Mouse (Mus musculus) splenic B cell, adult 2 months (primary cell): ENCODE measurements around the gene Nox1.

Experiments
- DNase-seq: peaks from one replicate; pipeline ENCODE4 v3.0.0-alpha.2; 2011; ENCODE audit warnings: low read depth, low spot score
- H3K27me3 ChIP-seq: 2 replicates; pipeline ENCODE4 v1.6.1; 2012; ENCODE audit warnings: mild to moderate bottlenecking, low read length, moderate library complexity, mixed read lengths; ENCODE audit not compliant: control insufficient read depth, poor library complexity, insufficient read depth, severe bottlenecking
- H3K36me3 ChIP-seq: 2 replicates; pipeline ENCODE4 v1.6.1; 2012; ENCODE audit warnings: mild to moderate bottlenecking, low read length, moderate library complexity, mixed read lengths; ENCODE audit not compliant: control insufficient read depth, poor library complexity, insufficient read depth, severe bottlenecking

Nox1 gene

DNA sequence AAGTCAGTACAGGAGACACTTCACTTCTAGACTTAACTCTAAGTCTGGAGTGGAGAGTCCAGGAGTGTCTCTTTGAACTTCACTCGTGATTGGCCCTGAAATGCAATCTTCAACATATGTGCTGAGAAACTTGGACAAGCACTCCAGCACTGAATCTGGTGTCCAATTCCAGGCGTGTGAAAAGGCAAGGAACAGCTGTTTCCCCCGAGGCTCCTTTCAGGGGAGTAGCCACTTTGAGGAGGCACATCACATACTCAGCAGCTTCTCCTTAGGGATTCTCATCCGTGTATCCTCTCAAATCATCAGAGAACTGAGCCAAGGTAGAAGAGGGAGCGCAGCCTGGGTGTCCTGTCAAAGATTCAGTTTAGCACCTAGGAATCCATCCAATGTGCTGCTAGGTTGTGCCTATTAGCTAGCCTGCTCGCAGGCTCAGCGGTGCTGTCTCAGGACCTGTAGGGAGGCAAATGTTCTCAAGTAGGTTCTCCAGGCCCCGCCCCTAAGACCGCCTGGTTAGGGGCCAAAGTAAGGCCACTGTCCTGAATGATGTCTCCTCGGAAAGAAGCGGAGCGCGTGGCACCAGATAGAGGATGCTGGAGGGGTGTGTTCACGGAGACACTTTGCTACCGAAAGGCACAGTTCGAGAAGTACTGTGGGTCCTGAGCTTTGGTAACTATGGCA lies 59.6 kb downstream of the Nox1 start, which contains the start of gene Xkrx:
TSS of gene Xkrx (minus strand) at position 34 of the 678 bp plus-strand sequence.
- no peaks in the 10 kb centered on the region for H3K27me3 ChIP-seq
- no peaks in the 10 kb centered on the region for H3K36me3 ChIP-seq
- peak; percentile 44 for DNase-seq

DNA sequence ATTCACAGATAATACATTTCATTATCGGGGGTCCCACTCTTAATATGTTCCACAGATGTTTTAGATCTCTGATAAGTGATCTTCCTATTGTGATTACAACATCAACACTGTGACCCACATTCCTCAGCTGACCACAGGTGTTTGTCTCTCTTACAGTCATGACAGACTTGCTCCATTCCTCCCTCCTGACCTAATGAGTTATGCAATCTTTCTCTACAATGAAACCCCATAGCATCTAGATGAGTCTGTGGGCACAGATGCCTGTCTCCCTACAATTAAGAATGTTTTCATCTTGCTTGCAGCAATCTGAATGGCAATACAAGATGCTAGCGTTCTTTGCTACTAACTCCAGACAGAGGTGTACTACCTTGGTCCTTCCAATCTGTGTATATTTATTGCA lies 61.3 kb downstream of the Nox1 start:
- H3K27me3 ChIP-seq: no peaks in the 10 kb centered on the region
- no peak for DNase-seq
- 0 out of 2 replicates have a peak, but pooled peaks cover 2% of the 10 kb centered on the region for H3K36me3 ChIP-seq

DNA sequence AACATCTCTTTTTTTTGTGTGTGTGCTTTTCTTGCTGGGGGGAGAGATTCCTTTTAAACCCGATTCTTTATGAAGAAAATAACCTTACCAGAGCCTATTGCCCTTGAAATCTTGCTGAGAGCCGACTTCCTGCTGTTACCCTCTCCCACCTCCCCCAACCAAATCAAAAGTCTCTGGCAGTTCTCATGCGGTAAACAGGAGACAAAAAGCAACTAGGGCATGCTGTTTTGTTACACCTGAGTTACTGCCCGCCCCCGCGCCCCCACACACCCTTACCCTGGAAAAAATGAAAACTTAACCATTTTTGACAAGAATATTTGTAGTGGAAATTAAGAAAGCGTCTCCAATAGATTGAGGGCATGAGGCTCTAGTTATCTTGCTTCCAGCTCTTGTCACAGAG lies 63.6 kb downstream of the Nox1 start:
- 0 out of 2 replicates have a peak, but pooled peaks cover 2% of the 10 kb centered on the region for H3K36me3 ChIP-seq
- H3K27me3 ChIP-seq: no peaks in the 10 kb centered on the region
- DNase-seq: peak; percentile 15

DNA sequence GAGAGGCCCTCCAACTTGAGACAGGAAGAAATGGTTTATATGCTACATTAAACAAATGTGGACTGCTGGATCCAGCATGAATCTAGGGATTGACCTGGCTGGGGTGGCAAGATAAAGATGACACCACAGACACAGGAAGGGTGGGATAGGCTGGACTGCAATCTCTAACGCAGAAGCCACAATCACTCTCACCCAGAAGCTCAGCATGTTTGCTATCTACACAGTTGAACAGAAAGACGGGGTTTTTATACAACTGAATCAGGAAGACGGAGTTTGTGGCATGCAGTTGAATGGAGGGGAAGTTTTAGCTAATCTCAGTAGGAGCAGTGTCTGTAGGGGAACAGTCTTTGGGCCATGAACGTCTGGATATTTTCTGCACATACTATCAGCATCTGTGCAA lies 79.8 kb downstream of the Nox1 start:
- DNase-seq: no peak

DNA sequence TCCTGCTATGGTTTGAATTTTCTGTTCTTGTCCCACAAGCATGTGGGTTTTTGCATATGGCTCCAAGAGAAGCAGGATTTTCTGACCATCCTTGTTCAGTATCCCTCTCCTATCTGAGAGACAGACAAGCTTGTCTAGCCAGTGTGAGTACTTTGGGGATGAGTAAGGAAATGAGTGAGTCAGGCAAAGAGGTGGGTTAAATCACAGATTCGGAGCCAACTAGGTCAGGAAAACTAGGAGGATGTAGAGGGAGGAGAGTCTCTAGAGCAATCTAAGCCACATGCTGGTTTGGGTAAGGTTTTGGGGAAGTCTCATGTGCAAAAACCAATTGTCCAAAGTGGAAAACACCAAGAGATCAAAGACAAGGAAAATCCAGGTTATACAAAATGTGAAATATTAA lies 80.2 kb downstream of the Nox1 start:
- Histone ChIP-seq H3K27me3 (no peaks in the 10 kb centered on the region), H3K36me3 (no peaks in the 10 kb centered on the region)
- no peak for DNase-seq

More for the DNA sequence above, 79.8 kb downstream of the Nox1 start:
- H3K27me3 ChIP-seq: no peaks in the 10 kb centered on the region
- no peaks in the 10 kb centered on the region for H3K36me3 ChIP-seq

DNA sequence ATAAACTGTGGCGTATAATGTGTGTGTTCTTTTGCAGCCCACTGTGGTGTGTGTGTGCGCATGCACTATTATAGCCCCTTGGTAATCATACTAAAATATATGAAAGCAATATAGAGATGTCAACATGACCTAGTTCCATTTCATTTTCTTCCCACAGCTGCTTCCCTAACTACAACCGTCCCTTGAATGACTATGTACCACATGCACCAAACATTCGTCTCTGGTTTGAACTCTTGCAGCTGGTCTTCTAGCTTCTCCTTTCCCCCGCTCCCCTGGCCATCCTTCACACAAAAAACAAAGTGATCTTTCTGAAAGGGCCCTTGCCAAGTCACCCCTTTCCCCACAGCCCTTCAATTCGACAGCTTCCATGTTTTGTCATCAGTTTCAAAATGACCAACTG lies 81.7 kb downstream of the Nox1 start:
- DNase-seq: no peak
- no peaks in the 10 kb centered on the region for H3K36me3 ChIP-seq
- H3K27me3 ChIP-seq: no peaks in the 10 kb centered on the region

DNA sequence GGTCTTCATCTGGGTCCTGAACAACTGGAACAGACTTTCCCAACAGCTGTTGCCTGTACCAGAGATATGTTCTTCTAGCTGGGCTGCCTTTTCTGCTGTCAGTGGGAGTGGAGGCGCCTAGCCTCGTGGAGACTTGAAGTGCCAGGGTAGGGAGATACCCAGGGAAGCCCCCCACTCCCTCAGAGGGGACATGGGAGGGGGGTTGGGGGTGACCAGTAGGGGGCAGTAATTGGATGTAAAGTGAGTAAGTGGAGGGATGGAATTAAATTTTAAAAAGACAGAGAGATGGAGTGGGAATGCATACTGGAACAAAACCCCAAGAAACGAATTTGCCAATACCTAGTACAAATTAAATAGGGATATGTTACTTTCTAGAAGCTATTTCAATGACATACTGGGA lies 87.9 kb downstream of the Nox1 start:
- Histone ChIP-seq H3K36me3 (no peaks in the 10 kb centered on the region), H3K27me3 (no peaks in the 10 kb centered on the region)
- peak; percentile 40 for DNase-seq

DNA sequence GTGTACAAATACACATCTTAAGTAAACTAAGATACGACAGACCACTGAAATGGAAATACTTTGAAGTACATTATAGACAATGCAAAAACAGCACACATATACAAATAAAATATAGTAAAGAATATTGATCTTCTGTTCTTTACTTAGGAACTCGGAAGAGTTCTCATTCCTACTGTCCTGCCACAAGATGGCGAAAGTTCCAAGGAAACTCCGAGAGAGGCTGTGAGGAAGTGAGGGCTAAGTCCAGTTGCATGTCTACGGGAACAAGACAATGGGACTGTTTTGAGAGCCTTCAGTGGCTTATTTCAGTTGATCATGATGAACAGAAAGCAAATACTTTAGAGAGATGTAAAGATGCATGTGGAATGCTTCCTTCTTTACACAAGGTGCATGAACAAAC lies 89.5 kb downstream of the Nox1 start:
- Histone ChIP-seq H3K27me3 (no peaks in the 10 kb centered on the region), H3K36me3 (no peaks in the 10 kb centered on the region)
- DNase-seq: peak; percentile 18

DNA sequence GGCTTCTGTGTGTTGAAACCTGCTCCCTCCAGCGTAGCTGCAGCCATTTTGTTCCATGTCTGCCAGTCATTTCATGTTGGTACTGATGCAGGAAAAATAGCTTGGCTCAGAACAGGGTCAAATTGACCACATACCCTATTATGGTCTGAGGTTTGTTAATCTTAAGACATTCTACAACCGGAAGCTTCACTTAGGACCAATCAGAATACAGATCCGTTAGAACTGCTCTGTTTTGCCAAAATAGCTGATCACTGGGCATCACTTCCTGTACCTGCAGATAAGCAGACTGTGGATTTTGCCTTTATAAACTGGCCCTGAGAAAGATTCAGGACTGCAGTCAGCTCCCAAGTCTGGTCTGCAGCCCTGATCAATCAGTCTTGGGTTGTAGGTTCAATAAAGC lies 93.2 kb downstream of the Nox1 start:
- DNase-seq: no peak
- Histone ChIP-seq H3K27me3 (no peaks in the 10 kb centered on the region), H3K36me3 (no peaks in the 10 kb centered on the region)

DNA sequence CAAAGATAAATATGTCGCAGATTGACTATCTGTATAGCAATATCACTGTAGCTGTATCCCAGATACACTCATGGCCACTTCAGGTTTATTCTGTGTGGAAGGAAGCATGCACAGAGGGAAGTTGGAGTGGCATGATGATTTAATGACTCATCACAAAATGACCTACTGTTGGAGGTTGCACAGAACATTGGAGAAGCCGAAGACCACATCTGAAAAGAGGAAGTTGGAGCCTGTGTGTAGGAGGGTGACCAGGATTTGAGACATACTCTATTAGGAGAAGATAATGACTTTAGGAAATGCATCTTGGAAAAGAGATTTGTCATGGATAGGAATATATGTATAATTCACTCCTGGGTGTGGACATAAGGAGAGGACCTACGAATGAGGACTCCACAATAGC lies 105.3 kb downstream of the Nox1 start:
- no peak for DNase-seq
- Histone ChIP-seq H3K27me3 (no peaks in the 10 kb centered on the region), H3K36me3 (no peaks in the 10 kb centered on the region)

DNA sequence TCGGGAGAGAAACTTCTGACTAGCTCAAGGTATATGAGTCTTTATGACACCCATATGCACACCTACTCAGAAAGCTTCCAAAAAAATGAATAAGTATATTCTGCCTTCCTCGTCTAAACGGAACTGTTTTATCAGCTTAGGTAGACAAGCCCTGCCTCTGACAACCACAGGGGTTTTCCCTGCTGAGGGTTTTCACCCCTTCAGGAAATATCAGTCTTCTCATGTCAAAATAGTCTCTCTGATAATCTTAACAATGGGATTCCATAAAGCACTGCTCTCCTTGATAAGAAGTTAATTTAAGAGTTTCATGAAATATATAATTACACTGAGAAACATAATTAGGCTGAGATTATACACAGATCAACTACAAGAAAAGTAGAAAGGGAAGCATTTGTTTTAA lies 110.0 kb downstream of the Nox1 start:
- H3K36me3 ChIP-seq: no peaks in the 10 kb centered on the region
- no peaks in the 10 kb centered on the region for H3K27me3 ChIP-seq
- DNase-seq: peak; percentile 24

DNA sequence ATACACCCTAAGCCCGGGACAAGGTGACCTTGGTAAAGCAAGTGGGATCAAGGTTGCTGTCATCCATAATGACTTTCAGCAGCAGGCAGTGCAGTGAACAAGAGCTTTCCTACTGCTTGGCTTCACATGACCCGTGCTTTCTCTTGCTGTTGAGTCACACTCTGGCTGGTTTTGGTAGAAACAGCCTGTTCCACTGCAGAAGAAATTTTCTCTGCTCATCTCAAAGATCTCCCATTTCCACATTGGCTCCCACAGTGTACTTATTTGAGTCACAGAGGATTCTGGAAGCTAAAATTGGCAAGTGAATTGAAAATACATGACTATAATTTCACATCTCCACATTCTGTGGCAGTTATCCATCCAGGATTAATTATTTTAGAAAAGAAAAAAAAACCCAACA lies 119.1 kb downstream of the Nox1 start:
- Histone ChIP-seq H3K36me3 (no peaks in the 10 kb centered on the region), H3K27me3 (no peaks in the 10 kb centered on the region)
- DNase-seq: no peak

DNA sequence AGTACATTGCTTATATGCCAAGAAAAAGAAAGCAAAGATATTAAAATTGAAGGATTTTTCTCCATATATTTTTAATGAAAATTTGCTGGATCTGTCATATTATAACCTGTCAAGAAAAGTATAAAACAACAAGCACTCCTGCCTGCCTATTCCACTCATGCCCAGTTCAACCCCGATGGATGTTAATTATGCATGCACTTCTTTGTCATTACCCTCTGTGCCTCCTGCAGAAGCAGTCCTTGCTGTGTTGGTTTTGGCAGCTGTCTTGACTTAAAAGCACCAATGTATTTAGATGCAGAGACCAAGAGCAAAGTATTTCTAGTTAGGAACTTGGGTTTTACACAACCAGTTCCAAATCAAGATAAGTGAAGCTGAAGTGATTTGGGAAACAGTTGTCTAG lies 136.3 kb downstream of the Nox1 start:
- no peak for DNase-seq
- Histone ChIP-seq H3K27me3 (no peaks in the 10 kb centered on the region), H3K36me3 (no peaks in the 10 kb centered on the region)

DNA sequence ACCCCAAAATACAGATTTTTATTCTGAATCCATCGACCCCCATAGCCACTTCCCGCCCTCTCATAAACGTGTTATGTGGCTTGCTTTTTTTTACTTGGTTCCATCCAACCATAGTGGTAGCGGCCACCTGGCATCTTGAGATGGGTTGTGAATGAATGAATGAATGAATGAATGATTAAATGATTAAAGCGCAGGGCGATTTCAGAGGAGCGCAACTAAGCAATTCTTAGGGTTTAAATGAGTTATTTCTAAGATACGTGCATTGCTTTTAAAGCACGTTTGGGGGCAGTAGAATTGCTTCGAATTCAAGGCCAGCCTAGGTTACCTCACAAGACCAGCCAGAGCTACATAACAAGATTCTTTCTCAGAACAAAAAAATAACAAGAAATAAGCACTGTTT lies 162.0 kb downstream of the Nox1 start:
- Histone ChIP-seq H3K27me3 (no peaks in the 10 kb centered on the region), H3K36me3 (no peaks in the 10 kb centered on the region)
- peak; percentile 54 for DNase-seq

DNA sequence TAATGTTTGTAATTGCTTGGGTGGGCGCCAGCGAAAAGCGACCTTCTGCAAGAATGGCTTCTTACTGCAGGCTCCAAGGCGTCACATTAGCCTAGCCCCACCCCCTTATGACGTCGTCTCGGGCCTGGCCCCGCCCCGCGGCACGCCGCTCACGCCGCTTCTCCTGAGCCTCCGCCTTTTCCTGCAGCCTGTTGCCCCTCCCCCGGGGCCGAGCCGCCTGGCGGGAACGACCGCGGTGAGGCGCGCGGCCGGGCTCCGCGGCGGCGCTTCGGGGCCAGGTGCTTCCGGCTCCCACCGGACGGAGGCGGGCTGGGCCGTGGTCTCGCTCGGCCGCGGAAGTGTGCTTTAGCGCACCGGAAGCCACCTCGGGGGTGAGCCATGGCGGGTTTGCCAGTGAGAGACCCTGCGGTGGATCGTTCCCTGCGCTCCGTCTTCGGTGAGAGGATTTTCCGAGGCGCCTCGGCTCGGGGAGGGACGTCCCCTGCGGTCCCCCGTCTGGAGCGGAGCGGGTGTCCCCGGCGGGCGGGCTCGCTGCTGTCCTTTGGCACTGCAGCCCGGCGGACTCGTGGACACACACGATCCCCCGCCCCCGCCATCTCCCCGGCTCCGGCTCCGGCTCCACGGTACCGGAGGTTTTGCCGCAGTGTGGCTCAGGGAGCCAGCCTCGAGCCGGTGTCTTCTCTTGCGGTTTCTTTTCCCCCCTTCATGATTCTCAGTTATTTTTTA lies 162.6 kb downstream of the Nox1 start, which contains the start of gene Cstf2:
TSS of gene Cstf2 (plus strand) at position 201 of the 726 bp plus-strand sequence.
- no peaks in the 10 kb centered on the region for H3K27me3 ChIP-seq
- DNase-seq: peak; percentile 93
- H3K36me3 ChIP-seq: no peaks in the 10 kb centered on the region
